Mouse (Mus musculus): ENCODE results near the gene Naif1.
A peak's percentile ranks its signal among the peaks of the same experiment; 100 is the strongest.

Gene Naif1

GRCm38 (mm10) chr2:32449761-32450754 is at the start of gene Naif1:
Naif1 (plus strand) TSS chr2:32450457.
- DNase-seq: no peak

- peak; percentile 97 to 99 for DNase-seq
Observed at GRCm38 (mm10) chr2:32404663-32405062, 45.6 kb upstream of the Naif1 start.

GRCm38 (mm10) chr2:32407144-32407824 is 43.0 kb upstream of the Naif1 start:
- DNase-seq: peak; percentile 56 to 71

- peak; percentile 85 to 94 for DNase-seq
Observed at GRCm38 (mm10) chr2:32408429-32409424, 41.5 kb upstream of the Naif1 start.

- DNase-seq: no peak
Observed at GRCm38 (mm10) chr2:32411407-32411806, 38.9 kb upstream of the Naif1 start.

- peak in 1 of 2 experiments; percentile 38 for DNase-seq
Observed at GRCm38 (mm10) chr2:32412742-32413531, 37.3 kb upstream of the Naif1 start.

- DNase-seq: peak in 1 of 2 experiments; percentile 64
Observed at GRCm38 (mm10) chr2:32413936-32414335, 36.3 kb upstream of the Naif1 start.

GRCm38 (mm10) chr2:32415801-32416200 is 34.5 kb upstream of the Naif1 start:
- DNase-seq: peak; percentile 58 to 62

- peak in 1 of 2 experiments; percentile 41 for DNase-seq
Observed at GRCm38 (mm10) chr2:32416556-32416955, 33.7 kb upstream of the Naif1 start.

- DNase-seq: no peak
Observed at GRCm38 (mm10) chr2:32417486-32417885, 32.8 kb upstream of the Naif1 start.

GRCm38 (mm10) chr2:32418430-32419151 is 31.7 kb upstream of the Naif1 start:
- peak; percentile 72 to 82 for DNase-seq

- peak; percentile 91 to 93 for DNase-seq
Observed at GRCm38 (mm10) chr2:32419359-32419758, 30.9 kb upstream of the Naif1 start.

- no peak for DNase-seq
Observed at GRCm38 (mm10) chr2:32420066-32420608, 30.1 kb upstream of the Naif1 start.

GRCm38 (mm10) chr2:32420647-32421046 is 29.6 kb upstream of the Naif1 start:
- peak; percentile 53 to 64 for DNase-seq

- DNase-seq: peak; percentile 73 to 84
Observed at GRCm38 (mm10) chr2:32421851-32422251, 28.4 kb upstream of the Naif1 start.

GRCm38 (mm10) chr2:32423481-32424331 is 26.6 kb upstream of the Naif1 start:
- DNase-seq: peak; percentile 82 to 97

- DNase-seq: no peak
Observed at GRCm38 (mm10) chr2:32424796-32425195, 25.5 kb upstream of the Naif1 start.

GRCm38 (mm10) chr2:32425568-32425967 is 24.7 kb upstream of the Naif1 start:
- no peak for DNase-seq

GRCm38 (mm10) chr2:32426141-32426540 is 24.1 kb upstream of the Naif1 start:
- no peak for DNase-seq
